Mouse (Mus musculus) T-cell, adult 2 months (primary cell): Measurements from ENCODE around the gene Sdk2.

Experiments
- DNase-seq: peaks from one replicate; pipeline ENCODE4 v3.0.0; 2022; ENCODE audit warnings: low spot score

The Sdk2 gene

DNA sequence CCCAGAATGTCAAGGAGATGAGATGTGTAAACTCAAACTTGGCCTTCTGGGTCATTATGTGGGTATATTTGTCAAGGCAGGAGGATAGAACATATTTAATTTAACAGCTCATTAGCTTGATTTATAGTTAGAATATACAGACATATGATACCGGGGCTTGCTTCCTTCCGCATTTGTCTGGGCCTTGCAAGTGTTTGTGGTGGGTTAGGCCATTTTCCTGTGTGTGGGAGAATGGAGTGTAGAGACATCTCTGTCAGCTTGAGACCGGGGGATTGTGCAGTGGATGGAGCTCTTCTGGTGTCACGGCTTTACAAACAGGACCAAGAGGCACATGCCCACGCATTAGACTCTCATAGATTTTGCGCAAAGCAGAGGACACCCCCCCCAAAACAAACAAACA lies 235.2 kb downstream of the Sdk2 start:
- no peak for DNase-seq

DNA sequence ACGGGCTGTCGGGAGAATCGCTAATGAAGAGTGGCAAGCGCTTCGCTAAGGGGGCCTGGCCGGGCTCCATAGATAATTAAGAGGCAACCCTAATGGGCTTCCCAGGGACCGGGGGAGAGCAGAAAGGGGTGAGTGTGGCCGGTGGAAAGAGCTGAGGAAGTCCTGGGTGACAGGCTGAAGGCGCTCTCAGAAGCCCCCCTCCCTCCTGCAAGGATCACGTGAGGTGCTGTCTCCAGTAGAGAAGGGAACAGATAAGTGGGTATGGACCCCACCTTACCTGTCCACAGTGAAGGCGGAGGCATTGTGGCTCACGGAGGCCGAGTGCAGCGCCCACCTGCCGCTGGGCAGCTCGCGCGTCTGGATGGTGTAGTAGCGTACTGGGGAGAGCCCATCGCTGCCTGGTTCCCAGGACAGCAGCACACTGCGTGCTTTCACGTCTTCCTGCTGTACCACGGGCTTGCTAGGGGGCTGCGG lies 238.7 kb downstream of the Sdk2 start:
- no peak for DNase-seq

DNA sequence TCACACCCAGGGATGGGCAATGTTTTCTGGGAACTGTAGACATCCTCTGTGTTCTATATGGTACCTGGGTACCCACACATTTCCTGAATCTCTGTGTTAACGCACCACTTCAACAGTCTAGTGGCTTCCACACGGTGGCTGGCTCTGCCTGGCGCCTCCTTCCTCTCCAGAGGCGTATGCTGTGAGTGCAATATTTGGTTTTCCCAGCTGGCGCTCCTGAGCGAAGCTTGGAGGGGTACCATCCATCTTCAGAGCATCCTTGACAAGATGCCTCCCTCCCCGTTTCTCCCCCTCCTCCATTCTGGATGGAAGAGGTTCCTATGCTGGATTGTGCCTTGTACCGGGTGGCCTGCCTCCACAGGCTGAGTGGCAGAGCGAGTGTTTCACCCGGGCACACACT lies 246.8 kb downstream of the Sdk2 start:
- DNase-seq, result no peak

- no peak for DNase-seq
These were observed 247.8 kb downstream of the Sdk2 start for GRCm38 (mm10) chr11:113819001-113819400.

DNA sequence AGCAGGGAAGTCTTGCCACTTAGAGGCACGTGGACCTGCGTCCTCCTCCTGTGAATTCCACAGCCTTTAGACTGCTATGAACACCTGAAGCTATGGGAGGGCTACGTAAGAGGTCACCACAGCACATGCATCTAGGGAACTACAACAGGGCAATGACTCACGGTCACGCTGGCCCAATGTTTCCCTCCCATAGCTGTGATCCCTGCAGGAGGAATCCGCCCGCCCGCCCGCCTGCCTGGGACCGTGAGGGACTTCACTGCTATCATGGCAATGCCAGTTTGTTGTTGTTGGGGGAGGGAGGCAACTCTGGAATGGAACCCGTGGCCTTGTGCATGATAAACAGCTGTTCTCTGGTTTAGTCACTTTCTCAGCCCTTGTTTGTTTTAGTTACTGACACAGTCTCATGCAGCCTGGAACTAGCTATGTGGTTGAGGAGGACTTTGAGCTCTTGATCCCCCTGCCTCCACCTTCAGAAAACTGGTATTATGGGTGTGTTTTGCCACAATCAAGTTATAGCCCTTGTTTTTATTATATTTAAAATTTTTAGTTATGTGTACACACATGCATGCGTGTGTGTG lies 249.8 kb downstream of the Sdk2 start:
- DNase-seq, result no peak

DNA sequence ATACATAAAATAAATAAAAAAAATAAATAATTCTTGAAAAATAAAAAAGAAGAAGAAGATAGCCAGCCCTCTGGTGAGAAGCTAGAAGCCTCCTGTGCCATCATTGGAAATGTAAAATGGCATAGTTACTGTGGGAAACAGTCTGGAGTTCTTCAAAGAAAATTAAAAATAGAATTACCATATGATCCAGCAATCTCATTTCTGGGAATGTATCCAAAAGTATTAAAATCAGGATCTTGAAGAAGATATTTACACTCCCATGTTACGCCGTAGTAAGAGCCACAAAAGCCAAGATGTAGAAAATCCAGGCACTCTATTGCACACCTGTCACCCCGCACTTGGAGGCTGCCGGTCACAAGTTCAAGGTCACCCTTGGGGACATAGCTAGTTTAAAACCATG lies 250.4 kb downstream of the Sdk2 start:
- DNase-seq, result no peak

DNA sequence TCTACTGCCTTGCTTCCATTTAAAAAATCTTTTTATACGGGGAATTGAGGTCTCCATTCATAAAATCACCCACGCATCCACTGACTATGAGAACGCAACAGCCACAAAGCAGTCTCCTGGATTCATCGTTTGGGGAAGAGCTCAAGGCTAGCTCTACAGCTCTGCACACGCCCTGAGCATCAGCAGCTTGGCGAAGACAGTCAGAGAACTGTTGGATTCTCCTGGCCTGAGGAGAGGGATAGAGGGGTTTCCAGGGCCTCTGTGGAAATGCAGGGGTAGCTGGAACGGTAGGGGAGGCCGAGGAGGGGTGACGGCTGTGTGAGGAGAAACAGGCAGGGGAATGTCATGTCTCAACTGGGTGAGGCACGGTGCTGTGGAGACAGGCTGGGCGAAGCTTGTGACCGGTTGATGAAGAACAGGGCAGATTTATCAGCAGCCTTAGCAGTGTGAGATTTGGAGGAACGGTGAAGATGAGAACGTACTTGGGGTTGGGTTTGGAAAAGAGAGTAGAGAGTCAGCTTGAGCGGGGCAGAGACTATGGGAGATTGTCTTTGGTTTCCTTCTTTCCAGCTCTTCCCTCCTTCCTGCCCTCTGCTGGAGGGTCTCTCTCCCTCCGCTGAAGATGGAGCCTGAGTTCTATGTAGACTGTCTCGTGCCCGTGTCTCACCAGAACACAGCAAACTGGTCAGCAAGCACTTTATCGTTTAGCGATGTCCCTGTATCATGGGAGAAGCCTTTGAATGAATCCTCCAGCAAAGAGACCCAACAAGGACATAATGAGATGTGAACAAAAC lies 255.1 kb downstream of the Sdk2 start:
- no peak for DNase-seq

GRCm38 (mm10) chr11:113810638-113811545 lies 256.0 kb downstream of the Sdk2 start:
- peak; percentile 61 for DNase-seq

- DNase-seq, result no peak
These were observed 259.8 kb downstream of the Sdk2 start for GRCm38 (mm10) chr11:113807086-113807485.

DNA sequence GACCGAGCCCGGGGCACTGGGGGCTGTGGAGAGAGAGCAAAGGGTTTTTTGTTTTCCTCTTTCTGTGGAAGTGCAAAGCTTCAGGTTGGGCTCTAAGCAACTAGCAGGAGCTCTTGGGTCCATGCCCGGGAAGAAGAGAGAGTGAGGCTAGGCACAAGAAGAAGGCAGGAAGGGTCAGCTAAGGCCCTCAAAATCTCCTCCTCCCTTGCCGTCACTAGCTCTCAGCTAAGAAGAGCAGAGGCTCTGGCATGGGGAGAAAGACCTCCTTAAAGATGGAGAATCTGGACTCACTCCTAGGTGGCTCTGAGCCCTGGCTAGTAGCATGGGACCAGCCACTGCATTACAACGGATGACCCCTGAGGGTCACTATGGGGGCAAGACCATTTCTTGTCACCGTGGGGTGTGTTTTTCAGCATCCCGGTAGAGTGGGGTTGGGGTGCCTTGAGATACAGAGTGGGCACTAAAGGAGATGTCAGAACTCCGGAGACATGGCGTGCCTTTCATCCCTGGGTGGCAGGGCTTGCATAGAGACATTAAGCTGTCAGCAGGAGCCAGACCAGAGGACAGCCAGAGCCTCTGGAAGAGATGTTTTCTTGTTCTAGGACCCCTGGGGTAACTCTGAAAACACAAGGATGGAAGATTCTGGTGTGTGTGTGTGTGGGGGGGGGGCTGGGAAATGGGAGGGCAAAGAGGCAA lies 260.3 kb downstream of the Sdk2 start:
- no peak for DNase-seq

- DNase-seq, result no peak
These were observed 260.9 kb downstream of the Sdk2 start for GRCm38 (mm10) chr11:113805974-113806373.

- peak; percentile 53 for DNase-seq
These were observed 263.4 kb downstream of the Sdk2 start for GRCm38 (mm10) chr11:113803321-113803941.

DNA sequence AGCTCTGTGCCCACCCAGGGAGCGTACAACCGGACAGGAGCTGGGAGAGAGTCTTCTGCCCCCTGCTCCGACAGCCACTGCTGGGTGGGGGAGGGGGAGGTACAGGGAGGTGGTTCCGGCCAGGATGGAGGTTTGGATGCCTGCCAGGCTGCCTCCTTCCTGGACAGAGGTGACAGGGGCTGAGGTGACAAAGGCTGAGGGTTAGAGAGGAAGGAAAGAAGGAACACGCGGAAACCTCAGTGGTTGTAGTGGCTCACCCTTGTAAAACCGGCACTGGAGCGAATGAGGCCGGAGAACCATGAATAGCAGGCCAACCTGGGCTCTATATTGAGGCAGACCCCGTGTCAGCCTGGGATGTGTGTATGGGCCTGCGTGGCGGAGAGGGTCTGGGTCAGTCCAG lies 264.4 kb downstream of the Sdk2 start:
- DNase-seq, result peak; percentile 26

DNA sequence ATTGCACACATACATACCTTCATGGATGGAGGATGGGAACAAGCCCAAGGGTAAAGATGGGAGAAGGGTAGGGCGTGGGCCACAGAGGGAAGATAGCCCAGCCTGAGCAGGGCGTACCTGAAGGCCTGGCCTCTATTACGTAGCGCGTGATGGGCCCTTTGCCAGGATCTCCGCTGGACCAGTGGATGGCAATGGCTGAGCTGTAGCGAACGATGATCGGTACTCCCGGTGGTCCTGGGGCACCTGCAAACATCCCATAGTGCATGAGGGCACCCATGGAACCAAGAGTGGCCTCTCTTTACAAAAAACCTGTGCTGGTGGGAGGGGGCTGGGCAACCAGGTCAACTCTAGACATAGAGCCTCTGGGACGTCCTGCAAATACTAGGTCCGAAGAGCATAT lies 266.8 kb downstream of the Sdk2 start:
- no peak for DNase-seq

GRCm38 (mm10) chr11:113799041-113799447 lies 267.8 kb downstream of the Sdk2 start:
- DNase-seq, result no peak

DNA sequence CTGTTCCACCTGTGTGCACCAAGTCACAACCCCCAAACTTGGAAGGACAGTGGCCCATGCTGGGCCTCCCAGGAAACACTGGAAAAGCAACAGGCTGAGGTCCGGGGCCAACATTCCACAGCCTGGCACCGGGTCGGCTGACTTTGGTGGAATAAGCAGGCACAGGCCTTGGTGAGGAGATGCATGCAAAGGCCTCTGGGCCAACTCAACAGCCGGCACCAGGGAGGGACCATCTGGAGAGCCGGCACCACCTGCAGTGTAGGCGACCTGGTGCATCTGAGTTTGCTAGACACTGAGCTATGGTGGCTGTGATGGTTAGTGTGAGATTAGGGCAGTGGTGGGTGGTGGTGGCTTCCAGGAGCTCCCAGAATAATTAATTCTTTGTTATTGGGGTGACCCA lies 268.8 kb downstream of the Sdk2 start:
- DNase-seq, result no peak

- DNase-seq, result no peak
These were observed 269.5 kb downstream of the Sdk2 start for GRCm38 (mm10) chr11:113797014-113797983.

GRCm38 (mm10) chr11:113795846-113796245 lies 271.0 kb downstream of the Sdk2 start:
- no peak for DNase-seq

GRCm38 (mm10) chr11:113791357-113792215 lies 275.3 kb downstream of the Sdk2 start:
- DNase-seq, result no peak
